Mouse (Mus musculus) neural tube, embryonic 11.5 days (tissue): ENCODE data around the gene Slc28a1. TPM values are rescaled to one million over a fixed set of nuclear protein-coding genes. Genes with fewer than 3 reads are reported as not detected.

Experiments
- ATAC-seq: fragments of 200-750 bp; cut with Nextera tagmentation; 2 replicates; pipeline ENCODE4 v1.8.0; 2017; ENCODE audit warnings: moderate number of reproducible peaks, mild to moderate bottlenecking, moderate TSS enrichment, moderate library complexity; ENCODE audit not compliant: insufficient read depth, low FRiP score, low TSS enrichment
- DNase-seq: peaks from one replicate; pipeline ENCODE4 v3.0.0-alpha.2; 2015; ENCODE audit warnings: low spot score
- H3K27ac ChIP-seq: fragments of 300-500 bp; sonication (generic); 2 replicates; pipeline ENCODE4 v1.5.1; 2014; ENCODE audit warnings: low read depth, mild to moderate bottlenecking, low read length
- H3K27me3 ChIP-seq: fragments of 300-500 bp; sonication (generic); 2 replicates; pipeline ENCODE4 v1.6.1; 2014; ENCODE audit warnings: mild to moderate bottlenecking, low read length, mixed read lengths; ENCODE audit not compliant: control insufficient read depth, insufficient read depth
- H3K36me3 ChIP-seq: fragments of 300-500 bp; sonication (generic); 2 replicates; pipeline ENCODE4 v1.6.1; 2014; ENCODE audit warnings: mild to moderate bottlenecking, low read length, moderate library complexity, mixed read lengths; ENCODE audit not compliant: control insufficient read depth, insufficient read depth
- H3K4me1 ChIP-seq: fragments of 300-500 bp; sonication (generic); 2 replicates; pipeline ENCODE4 v1.6.1; 2014; ENCODE audit warnings: low read length, mixed read lengths; ENCODE audit not compliant: control insufficient read depth, insufficient read depth
- H3K4me2 ChIP-seq: fragments of 300-500 bp; sonication (generic); 2 replicates; pipeline ENCODE4 v1.6.1; 2014; ENCODE audit warnings: low read depth, mild to moderate bottlenecking, moderate library complexity
- H3K4me3 ChIP-seq: fragments of 300-500 bp; sonication (generic); 2 replicates; pipeline ENCODE4 v1.5.1; 2014; ENCODE audit warnings: low read depth, low read length
- H3K9ac ChIP-seq: fragments of 300-500 bp; sonication (generic); 2 replicates; pipeline ENCODE4 v1.6.1; 2014; ENCODE audit warnings: mild to moderate bottlenecking, low read length
- H3K9me3 ChIP-seq: fragments of 300-500 bp; sonication (generic); 2 replicates; pipeline ENCODE4 v1.6.1; 2016; ENCODE audit warnings: low read length; ENCODE audit not compliant: control insufficient read depth
- WGBS: fragments of 180-500 bp; shearing (Covaris S2); extraction: QIAGEN DNeasy Blood & Tissue Kit; methylation state at CpG from one replicate; pipeline ENCODE4 v1.1.7; 2014; 5-methylcytosine and 5-hydroxymethylcytosine counted together
- polyA plus RNA-seq: library from polyadenylated mRNA; unstranded; fragments of >200 nt; fragmentation: Nextera tagmentation; extraction: Ambion mirVana; gene quantifications from 2 replicates; pipeline ENCODE4 v1.2.1, GENCODE M21; 2014

Slc28a1 gene
- polyA plus RNA-seq, 1 experiment from 2014 or later: not detected

- 90% methylated on average over 2 of the region's 2 CpGs for WGBS
- Histone ChIP-seq H3K27ac (no peak overlapping the region), H3K9me3 (no peaks in the 10 kb centered on the region), H3K27me3 (no peaks in the 10 kb centered on the region), H3K36me3 (no peaks in the 10 kb centered on the region), H3K4me2 (no peak overlapping the region), H3K9ac (no peak overlapping the region), H3K4me3 (no peak overlapping the region), H3K4me1 (no peaks in the 10 kb centered on the region)
- no peak for DNase-seq
- no peak for ATAC-seq
Measured at GRCm38 (mm10) chr7:81111729-81112128, 2.9 kb upstream of the Slc28a1 start.

DNA sequence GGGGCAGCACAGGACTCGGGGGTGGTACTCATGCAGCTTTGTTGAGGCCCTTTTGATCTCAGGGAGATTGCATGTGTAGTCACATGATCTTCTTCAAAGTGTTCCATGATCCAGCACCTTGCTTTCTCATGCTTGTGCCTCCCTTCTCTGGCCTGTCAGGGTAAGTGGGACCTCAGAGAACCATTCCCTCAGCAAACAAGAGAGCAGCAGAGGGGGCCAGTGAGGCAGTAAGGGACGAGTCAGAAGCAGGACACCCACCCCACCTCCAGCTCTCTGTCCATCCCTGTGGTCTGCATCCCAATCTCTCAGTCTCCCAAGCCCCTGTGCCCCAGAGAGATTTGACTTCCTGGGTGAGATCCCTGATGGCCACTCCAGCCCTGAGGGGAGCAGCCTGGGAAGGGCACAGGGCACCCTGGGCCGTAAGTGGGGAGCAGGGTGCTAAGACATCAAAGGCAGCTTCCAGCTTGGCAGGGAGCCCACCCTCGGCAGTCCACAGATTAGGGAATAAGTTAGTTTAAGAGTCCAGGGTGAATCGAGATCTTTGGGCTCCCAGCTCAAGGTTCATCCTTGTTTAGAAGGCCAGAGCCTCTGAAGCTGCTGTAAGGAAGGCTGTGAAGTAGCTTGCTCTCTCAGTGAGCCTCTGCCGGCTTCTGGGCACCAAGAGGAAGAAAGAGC lies 1.8 kb upstream of the Slc28a1 start:
- Histone ChIP-seq H3K4me1 (no peaks in the 10 kb centered on the region), H3K36me3 (no peaks in the 10 kb centered on the region), H3K9ac (no peak overlapping the region), H3K27ac (no peak overlapping the region), H3K27me3 (no peaks in the 10 kb centered on the region), H3K4me3 (no peak overlapping the region), H3K4me2 (no peak overlapping the region), H3K9me3 (no peaks in the 10 kb centered on the region)
- 64% methylated on average over 6 of the region's 6 CpGs for WGBS
- ATAC-seq (no peak), DNase-seq (no peak)

- no peaks in the 10 kb centered on the region for H3K9me3 ChIP-seq
- WGBS: 55% methylated on average over 3 of the region's 3 CpGs
- H3K36me3 ChIP-seq: no peaks in the 10 kb centered on the region
- DNase-seq (no peak), ATAC-seq (no peak)
- no peaks in the 10 kb centered on the region for H3K27me3 ChIP-seq
- no peaks in the 10 kb centered on the region for H3K4me1 ChIP-seq
- H3K27ac ChIP-seq: no peak overlapping the region
- H3K4me2 ChIP-seq: no peak overlapping the region
- H3K4me3 ChIP-seq: no peak overlapping the region
- H3K9ac ChIP-seq: no peak overlapping the region
Measured at GRCm38 (mm10) chr7:81121099-81121498, 6.5 kb downstream of the Slc28a1 start.

GRCm38 (mm10) chr7:81122808-81123207 lies 8.2 kb downstream of the Slc28a1 start:
- H3K4me3 ChIP-seq: no peak overlapping the region
- no peak overlapping the region for H3K9ac ChIP-seq
- H3K27ac ChIP-seq: no peak overlapping the region
- H3K27me3 ChIP-seq: no peaks in the 10 kb centered on the region
- no peaks in the 10 kb centered on the region for H3K4me1 ChIP-seq
- no peak for ATAC-seq
- no peak overlapping the region for H3K4me2 ChIP-seq
- 83% methylated on average over 2 of the region's 2 CpGs for WGBS
- H3K9me3 ChIP-seq: no peaks in the 10 kb centered on the region
- H3K36me3 ChIP-seq: no peaks in the 10 kb centered on the region
- no peak for DNase-seq

DNA sequence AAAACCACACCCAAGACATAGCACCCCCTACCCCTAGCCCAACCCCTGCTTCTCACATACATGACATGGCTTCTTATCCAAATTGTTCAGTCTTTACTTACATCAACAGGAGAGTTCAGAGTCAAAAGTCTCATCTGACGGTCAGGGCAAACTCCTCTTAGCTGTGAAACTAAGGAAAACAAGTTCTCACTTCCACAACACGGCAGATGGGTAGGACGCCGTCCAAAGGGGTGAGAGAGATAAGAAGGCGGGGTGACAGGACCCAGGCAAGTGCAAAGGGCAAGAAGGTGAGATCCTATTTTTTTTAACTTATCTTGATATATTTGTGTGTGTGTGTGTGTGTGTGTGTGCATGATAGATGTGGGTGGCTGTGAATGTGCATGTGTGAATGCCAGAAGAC lies 9.0 kb downstream of the Slc28a1 start:
- no peaks in the 10 kb centered on the region for H3K9me3 ChIP-seq
- H3K27me3 ChIP-seq: no peaks in the 10 kb centered on the region
- no peak overlapping the region for H3K4me2 ChIP-seq
- H3K27ac ChIP-seq: no peak overlapping the region
- ATAC-seq: no peak
- no peak overlapping the region for H3K4me3 ChIP-seq
- WGBS: 87% methylated on average over 5 of the region's 5 CpGs
- DNase-seq: no peak
- no peaks in the 10 kb centered on the region for H3K36me3 ChIP-seq
- no peak overlapping the region for H3K9ac ChIP-seq
- no peaks in the 10 kb centered on the region for H3K4me1 ChIP-seq

DNA sequence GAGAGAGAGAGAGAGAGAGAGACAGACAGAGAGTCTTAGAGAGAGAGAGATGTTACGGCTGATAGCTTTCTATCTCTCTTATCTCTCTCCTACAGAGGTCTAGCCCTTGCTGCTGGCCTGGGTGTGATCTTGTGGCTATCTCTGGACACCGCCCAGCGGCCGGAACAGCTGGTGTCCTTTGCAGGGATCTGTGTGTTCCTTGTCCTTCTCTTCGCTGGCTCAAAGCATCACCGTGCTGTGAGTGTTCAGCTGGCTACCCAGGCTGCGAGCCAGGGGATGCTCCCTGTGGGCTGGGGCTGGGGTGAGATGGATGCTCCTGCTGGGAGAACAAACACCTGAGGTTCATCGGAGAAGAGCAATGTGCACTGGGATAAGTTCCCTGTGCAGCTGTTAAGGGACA lies 10.2 kb downstream of the Slc28a1 start:
- Histone ChIP-seq H3K4me1 (no peaks in the 10 kb centered on the region), H3K36me3 (no peaks in the 10 kb centered on the region), H3K27me3 (no peaks in the 10 kb centered on the region), H3K27ac (no peak overlapping the region), H3K4me3 (no peak overlapping the region), H3K4me2 (no peak overlapping the region), H3K9me3 (no peaks in the 10 kb centered on the region), H3K9ac (no peak overlapping the region)
- DNase-seq (no peak), ATAC-seq (no peak)
- 81% methylated on average over 8 of the region's 8 CpGs for WGBS

DNA sequence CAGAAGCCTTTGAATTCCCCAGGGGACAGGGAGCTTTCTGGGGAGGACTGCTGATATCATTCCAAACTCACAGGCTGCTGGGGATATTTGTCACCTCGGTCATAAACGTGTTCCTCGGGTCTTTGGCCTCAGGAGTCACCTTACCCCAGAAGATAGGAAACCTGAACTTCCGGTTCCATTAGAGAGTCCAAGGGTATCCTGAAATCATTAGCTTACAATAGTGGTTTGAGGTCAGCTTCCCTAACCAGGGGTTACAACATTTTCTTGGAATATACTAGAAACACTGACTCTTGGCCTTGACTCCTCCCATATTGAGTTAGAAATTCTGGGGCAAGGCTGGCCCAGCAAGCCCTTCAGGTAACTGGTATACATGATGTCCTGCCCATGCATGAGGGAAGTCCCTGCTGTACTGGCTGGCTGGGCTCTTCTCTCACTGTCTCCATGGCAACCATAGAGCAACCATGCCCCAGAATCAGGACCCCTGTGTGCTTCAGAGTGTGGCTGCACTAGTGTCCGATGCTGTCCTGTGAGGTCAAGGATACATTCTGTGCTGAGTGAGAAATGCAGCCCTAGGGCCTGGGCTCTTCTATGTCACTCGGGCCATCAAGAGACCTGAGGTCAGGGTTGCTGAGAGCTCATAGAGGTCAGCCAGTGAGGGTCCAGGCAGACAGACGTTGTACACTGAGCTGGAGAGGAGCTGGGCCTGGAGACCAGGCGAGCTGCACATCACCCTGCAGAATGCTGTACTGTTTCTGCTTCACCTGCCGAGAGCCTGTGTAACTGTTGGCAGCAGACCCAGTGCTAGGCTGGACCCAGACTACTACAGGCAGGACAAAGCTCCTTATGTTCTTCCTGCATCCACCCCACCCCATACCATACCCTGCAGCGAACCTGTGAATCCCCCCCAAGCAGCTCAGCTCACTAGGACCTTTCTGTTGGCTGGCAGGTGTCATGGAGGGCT lies 10.9 kb downstream of the Slc28a1 start:
- 73% methylated on average over 10 of the region's 10 CpGs for WGBS
- ATAC-seq: no peak
- Histone ChIP-seq H3K27ac (no peak overlapping the region), H3K36me3 (no peaks in the 10 kb centered on the region), H3K27me3 (no peaks in the 10 kb centered on the region), H3K4me2 (no peak overlapping the region), H3K9me3 (no peaks in the 10 kb centered on the region), H3K4me1 (no peaks in the 10 kb centered on the region), H3K4me3 (no peak overlapping the region), H3K9ac (no peak overlapping the region)
- DNase-seq: no peak

DNA sequence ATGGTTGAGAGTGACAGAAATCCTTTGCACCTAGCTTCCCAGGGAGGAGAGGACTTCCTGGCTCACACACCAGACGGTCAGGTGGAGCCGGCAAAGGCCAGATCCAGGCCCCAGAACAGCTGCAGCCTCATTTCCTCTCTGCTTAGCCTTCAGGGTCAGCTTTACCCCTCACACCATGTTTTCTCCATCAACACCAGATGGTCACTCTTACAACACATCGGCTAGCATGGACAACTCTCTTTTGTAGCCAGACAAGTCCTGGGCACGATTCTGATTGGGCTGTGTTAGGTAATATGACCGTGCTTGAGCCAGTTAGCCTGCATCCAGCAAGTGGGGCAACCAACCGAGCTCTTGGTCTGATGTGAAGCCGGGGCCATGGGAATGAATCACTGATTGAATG lies 17.3 kb downstream of the Slc28a1 start:
- Histone ChIP-seq H3K9ac (no peak overlapping the region), H3K4me3 (no peak overlapping the region), H3K4me1 (no peaks in the 10 kb centered on the region), H3K36me3 (no peaks in the 10 kb centered on the region), H3K27ac (no peak overlapping the region), H3K27me3 (no peaks in the 10 kb centered on the region), H3K9me3 (no peaks in the 10 kb centered on the region), H3K4me2 (no peak overlapping the region)
- no peak for DNase-seq
- no peak for ATAC-seq
- 54% methylated on average over 7 of the region's 7 CpGs for WGBS

DNA sequence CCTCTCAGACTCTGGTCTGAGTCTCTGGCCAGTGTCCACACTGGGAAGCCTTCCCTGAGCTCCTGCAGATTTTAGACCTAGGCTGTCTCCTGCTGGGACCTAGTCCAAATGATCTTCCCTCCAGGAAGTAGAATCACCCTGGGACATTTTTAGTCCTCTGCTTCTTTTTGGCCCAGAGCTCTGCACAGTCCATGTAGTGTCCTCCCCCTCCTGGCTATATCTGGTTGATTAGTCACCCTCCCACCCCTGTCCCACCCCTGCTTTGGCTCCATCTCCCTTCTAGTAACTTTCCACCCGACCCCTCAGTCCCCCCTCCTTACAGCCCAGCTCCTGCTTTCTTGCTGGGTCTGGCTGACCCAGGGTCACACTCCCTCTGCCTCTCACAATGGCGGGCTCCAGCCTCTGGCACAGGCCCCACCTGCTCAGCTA lies 18.3 kb downstream of the Slc28a1 start:
- WGBS: 8% methylated on average over 2 of the region's 2 CpGs
- Histone ChIP-seq H3K9me3 (no peaks in the 10 kb centered on the region), H3K4me3 (no peak overlapping the region), H3K4me1 (no peaks in the 10 kb centered on the region), H3K9ac (no peak overlapping the region), H3K27me3 (no peaks in the 10 kb centered on the region), H3K36me3 (no peaks in the 10 kb centered on the region), H3K27ac (no peak overlapping the region), H3K4me2 (no peak overlapping the region)
- DNase-seq (no peak), ATAC-seq (no peak)
